Mouse (Mus musculus): Measurements from ENCODE around the gene Ddr2.

The Ddr2 gene

DNA sequence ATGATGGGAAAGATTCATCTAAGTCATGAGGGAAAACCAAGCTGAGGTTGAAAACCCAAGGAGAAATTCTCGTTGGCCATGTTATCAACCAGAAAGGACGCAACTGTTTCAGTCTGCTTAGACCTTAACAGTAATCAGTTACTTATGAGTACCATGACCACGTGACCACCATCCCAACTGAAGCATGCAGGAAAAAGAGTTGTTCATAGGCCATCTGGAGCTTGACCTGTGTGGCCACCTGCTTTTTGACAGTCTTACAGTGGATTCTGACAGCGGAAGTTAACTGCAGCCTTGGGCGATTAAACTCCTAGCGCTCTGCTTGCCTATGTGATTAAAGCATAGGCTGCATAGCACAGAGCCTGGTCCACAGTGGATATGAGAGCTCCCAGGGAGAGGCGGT, 23.9 kb downstream of the Ddr2 start:
- no peak for DNase-seq (ENCODE audit: low spot score)

DNA sequence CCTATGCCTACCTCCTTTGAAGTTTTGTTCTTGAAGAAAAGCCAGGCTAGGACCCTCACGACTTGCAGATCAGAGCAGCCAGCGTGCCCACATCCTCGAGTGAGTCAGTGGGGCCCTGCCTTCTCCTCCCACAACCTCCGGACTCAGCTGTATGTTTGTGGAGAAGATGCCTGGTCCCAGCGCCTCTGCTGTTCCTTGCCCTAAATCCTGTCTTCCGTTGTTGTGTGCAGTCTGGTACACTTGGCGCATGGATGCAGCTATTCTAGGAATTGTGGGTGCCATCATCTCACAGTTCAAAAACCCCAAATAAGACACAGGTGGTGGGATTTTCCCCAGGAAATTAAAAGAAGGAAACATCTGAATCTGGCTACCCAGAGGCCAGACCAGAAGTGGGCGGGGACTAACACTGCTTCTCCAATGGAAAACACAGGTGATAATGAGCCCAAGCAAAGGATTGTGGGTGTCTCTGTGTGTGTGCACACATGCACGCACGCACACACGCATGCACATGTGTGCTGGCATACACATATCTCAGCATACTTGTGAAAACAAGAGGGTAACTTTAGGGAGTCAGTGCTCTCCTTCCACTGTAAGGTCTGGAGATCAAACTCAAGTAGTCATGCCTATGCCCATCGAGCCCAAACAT, 26.3 kb downstream of the Ddr2 start:
- no peak for DNase-seq (ENCODE audit: low spot score)

DNA sequence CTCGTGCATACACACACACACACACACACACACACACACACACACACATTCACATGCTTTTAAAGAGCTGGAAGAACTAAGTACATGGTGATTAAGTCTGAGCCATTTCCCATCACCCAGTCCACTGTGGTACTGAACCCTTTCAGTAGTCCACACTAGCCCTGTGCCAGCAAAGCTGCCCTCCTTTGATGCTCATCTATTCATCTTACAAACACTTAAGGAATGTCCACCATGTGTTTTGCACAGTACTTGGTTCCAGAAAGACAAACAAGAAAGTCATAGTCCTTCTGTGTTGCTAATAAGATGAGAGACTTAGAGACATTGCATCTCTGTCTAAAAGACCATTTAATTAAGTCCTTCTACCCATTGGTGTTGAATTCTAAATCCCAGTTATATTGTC, 29.7 kb downstream of the Ddr2 start:
- no peak for DNase-seq (ENCODE audit: low spot score)

DNA sequence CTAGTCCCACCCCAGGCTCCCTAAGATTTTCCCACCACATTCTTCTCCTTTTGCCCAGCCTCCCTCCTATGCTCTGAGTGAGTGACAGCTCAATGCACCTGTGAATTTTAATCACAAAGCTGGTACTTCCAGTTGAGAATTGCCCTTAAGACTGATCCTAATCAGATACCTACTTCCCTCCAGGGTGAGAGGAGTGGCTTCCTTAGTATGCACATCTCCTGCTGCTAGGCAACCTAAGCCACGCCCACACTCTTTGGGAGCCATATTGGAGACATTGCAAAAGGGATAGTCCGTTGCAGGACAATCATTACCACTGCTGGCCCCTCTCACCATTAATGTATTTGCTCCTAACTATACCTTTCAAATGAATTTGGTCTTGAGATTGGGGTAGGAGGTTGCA, 31.1 kb downstream of the Ddr2 start:
- no peak for DNase-seq (ENCODE audit: low spot score)

DNA sequence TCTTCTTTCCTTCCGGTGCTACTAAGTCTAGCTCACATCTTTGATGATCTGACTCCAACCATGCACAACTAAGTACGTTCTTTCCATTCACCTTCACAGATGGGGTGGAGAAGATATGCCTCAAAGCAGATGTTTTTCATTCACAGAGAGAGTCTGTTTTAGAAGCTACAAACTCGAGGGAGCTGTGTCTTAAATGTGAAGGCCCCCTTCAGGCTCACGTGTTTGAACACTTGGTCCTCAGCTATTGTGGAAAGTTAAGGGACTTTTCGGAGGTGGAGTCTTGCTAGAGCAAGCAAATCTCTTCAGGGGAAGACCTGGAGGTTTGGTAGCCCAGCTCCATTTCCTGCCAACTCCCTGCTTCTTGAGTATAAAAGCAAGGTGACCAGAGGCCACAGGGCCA, 34.2 kb downstream of the Ddr2 start:
- no peak for DNase-seq (ENCODE audit: low spot score)

DNA sequence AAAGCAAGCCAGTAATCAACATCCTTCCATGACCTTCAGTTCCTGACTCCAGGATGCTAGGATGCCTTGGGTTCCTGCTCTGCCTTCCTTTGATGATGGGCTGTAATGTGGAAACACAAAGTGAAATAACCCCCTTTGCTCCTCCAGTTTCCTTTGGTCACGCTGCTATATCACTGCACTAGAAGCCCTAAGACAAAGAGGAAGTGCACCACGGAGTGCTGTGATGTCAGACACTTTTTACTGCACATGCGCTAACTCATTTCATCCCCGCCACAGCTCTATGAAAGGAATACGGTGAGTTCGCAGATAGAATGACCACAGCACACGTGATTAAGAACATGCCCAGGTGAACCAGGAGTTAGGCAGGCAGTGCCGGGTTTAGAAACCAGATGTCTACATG, 36.8 kb downstream of the Ddr2 start:
- no peak for DNase-seq (ENCODE audit: low spot score)

DNA sequence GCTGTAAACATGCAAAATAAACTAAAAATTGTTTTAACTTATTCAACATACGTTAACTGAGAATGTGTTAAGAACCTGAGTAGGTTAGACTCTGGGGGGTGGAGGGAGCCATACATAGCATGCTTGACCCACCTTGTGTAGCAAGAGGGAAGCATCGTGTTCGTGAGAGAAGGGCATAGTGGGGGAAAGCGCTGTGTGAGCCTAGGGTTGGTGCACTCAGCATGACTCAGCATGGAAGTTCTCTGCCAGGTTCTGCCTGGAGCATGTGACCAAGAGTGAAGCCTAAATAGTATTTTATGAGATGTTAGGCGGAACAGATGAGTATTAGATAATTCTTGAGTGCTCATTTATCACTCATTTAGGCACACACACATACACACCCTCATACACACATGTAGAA, 41.4 kb downstream of the Ddr2 start:
- no peak for DNase-seq (ENCODE audit: low spot score)

DNA sequence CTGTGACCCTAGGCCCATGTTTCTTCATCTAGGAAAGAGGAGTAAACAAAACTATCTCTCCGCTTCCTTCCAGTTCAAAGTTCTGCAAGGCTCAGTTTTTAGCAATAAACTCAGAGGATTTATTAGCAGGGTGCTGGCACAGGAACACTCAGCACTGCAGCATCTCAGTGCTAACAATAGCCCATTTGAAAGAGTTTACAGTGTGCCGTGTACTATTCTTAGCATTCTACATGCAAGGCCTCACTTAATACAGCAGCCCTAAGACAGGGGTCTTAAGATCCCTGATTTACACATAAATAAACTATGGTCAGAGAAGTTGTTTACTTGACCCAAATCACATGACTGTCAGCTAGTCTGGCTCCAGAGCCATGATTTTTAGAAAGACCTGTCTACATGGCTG, 44.6 kb downstream of the Ddr2 start:
- no peak for DNase-seq (ENCODE audit: low spot score)

DNA sequence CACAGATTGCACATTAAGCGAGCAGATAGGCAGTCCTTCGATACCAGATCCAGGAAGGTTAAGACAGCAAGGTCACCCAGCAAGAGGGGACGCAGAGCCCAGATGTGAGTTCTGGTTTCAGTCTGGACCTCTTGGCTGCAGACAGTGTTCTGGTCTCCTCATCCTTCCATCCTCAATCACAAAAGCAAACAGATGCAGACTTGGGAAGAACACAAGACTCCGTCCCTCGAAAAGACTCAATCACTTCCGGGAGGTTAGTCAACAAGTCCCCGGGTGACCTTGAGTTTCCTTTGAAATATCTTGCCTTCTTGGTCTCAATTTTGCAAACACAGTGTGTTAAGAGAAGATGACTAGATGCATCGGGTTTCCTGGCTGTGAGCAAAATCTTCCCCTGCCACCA, 45.6 kb downstream of the Ddr2 start:
- no peak for DNase-seq (ENCODE audit: low spot score)

DNA sequence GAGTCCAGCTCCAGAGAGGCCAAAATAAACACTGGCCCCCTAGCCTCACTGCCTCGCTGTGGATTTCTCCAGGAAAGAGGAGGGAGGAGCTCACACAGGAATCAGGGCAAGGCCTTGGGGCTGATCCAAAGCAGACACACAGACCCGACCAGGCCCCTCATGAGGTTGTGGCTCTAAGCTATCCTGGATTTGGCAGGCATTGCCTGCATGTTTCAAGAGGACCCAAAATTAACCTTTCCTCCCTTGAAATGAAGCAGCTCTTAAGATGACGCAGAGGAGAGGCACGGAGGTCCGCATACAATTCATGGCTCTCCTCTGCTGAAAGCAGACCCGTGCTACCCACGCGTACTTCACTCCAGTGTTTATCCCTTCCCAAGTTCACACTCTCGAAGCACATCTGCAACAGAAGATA, 46.5 kb downstream of the Ddr2 start:
- peak; percentile 21 for DNase-seq (ENCODE audit: low spot score)

DNA sequence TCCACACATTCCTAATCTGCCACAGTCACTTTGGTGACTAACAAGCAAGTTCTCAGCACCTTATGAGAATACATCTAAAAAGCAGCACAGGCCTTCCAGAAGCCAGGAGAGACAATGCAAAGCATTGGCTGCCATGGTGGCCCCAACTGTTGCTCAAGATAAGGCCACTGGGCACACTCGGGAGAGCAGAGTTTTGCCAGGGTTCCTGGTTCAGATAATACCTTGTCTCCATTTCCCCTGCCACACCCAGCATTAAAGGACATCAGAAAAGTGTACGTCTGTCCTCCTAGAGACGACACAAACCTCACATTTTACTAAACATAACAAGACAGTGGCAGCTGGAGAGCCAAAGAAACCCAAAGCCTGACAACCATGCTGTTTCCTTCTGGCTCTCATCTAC, 50.3 kb downstream of the Ddr2 start:
- no peak for DNase-seq (ENCODE audit: low spot score)

DNA sequence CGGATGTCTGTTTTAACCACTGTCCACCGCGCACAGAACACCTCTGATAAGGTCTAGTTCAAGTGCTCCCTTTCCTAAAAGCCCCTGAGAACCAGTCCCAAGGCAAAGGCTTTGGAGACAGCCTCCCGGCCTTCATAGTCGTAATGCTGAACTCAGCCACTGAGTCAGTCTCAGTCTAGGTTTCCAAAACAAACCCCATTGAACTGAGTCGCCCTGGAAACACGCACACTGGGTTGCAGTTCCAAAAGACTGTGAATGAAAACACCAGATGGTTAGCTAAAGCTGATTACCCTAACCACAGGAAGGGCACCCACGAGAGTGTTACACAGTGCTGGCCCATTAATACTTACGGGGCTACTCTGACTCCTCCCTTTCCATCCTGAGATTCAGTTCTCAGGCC, 51.2 kb downstream of the Ddr2 start:
- DNase-seq (ENCODE audit: low spot score): no peak

DNA sequence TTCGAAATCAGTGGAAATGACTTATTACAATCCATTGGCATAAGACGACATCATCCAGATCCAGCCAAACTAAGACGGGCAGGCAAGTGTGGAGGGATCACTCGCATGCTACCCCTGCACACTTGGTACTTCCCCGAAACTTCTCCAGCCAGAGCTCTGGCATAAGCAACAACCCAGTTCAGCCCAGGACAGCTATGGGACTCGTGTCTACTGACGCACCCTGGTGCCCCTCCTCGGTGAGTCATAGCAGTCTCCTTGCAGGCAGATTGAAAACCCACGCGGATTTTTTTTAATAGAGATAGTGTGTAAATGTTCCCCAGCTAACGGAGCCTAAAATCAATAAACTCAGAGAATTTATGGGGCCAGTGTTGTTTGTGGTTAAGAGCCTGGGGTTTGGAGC, 52.5 kb downstream of the Ddr2 start:
- no peak for DNase-seq (ENCODE audit: low spot score)

DNA sequence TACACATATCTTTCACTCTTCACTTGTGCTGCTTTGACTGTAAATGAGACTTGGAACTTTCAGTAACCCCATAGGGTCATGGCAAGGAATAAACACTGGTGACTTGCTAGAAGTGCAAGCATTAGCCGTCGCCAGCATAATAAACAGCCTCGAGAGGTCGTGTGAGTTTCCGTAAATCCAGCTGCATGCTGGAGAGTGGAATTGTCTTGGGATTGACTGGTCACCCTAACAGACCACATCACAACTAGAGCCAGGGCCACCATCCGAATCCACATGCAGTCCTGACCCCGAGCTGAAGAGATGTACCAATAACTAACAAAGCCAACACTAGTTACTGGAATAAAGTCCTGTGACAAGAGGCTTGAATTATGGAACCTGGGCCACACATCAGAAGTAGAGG, 53.0 kb downstream of the Ddr2 start:
- DNase-seq (ENCODE audit: low spot score): no peak

DNA sequence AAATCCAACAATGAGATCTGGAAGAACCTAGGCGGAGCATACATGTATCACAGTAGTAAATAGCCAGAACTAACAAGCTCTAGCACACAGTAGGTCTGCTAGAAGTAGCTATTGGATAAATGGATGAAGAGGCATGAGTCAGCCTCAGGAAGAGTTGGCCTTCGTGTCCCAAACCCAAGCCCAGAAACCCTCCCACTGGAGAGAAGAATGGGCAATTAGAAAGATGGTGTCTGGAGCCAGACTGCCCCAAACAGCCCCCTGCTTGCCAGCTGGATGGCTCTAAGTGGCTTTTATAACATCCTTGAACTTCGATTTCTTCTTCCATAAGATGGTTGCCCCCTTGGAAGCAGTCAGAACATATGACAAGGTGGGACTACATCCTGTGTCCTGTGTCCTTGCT, 53.6 kb downstream of the Ddr2 start:
- DNase-seq (ENCODE audit: low spot score): no peak

DNA sequence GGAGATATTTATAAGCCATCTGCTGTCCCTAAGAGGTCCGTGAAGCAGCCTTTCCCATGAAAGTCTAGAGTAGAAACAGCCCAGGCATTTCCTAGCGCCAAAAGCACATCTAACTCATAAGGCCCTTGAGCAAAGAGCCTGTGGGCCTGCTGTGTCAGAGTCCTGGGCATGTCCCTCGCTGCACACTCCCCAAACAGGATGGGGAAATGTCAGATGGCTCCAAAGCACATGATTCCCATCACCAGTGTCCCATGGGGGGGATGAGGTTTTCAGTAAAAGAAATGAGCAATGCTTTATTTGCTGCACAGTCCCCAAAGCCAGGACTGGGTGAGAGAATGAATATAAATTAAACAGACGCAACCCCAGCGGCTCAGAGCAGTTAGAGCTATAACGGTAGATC, 54.3 kb downstream of the Ddr2 start:
- DNase-seq (ENCODE audit: low spot score): no peak

DNA sequence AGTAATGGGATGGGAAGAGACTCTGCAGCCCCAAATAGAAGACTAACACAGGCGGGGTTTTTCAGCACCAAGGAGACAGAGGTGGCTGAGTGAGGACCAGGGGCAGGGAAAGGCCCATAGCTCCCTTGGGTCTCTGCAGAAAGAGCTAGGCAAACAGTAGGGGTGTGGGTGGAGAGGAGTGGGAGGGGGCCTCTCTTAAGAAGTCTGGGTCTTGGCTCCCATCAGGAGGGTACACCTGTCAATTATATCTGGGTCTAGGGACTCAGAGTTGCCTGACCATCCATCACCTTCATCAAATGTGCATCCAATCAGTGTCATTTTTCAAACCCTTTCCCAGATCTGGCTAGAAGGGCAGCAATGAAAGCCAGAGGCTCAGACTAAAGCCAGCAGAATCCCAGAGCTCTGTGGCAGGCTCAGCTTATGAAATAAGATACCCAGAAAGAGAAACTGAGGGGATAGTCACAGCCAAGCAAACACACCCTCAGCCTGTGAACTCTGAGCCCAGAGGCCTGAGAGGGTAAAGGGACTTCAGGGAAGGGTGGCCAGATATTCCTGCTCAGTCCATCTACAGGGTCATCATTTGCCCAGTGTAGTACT, 58.0 kb downstream of the Ddr2 start:
- no peak for DNase-seq (ENCODE audit: low spot score)

DNA sequence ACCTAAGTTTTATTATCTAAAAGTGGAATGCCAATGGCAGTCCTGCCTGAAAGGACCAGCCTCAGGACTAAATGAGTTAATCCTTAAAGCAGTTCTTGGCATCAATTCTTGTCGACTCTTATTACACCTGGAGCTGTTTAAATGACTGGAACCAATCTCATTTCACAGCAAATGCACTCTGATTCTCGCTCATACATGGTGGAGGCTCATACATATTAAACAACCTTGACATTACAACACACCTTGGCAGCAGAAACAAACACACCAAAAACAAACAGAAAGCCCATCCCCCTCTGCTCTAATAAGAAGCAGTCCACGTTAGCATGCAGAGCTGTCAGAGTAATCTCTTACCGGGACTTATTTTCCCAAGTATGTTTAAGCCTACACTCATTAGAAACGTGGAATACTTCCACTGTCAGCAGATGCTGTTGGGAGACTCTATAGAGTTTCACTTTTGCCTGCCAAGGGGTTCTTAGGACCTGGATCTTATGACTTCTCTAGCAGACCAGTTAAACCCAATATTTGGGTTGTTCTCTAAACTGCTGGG, 58.9 kb downstream of the Ddr2 start:
- DNase-seq (ENCODE audit: low spot score): no peak

DNA sequence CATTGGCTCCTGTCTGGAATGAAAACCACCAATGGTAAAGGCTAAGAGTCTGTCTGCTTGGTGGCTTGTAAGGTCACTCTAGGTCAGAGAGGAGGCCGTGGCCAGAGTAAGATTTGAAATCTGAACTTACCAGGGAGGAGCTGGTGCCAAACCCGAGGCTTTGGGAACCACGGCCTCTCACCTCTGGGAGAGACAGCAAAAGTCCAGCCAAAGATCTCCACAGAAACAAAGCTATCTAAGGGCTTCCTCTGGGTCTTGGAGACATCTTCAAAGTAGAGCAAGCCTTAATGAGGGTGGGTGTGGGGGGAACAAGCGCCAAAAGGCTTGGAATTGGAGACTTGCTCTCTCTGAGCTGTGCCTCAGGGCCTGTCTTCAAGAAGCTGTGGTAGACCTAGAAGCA, 62.1 kb downstream of the Ddr2 start:
- DNase-seq (ENCODE audit: low spot score): no peak

DNA sequence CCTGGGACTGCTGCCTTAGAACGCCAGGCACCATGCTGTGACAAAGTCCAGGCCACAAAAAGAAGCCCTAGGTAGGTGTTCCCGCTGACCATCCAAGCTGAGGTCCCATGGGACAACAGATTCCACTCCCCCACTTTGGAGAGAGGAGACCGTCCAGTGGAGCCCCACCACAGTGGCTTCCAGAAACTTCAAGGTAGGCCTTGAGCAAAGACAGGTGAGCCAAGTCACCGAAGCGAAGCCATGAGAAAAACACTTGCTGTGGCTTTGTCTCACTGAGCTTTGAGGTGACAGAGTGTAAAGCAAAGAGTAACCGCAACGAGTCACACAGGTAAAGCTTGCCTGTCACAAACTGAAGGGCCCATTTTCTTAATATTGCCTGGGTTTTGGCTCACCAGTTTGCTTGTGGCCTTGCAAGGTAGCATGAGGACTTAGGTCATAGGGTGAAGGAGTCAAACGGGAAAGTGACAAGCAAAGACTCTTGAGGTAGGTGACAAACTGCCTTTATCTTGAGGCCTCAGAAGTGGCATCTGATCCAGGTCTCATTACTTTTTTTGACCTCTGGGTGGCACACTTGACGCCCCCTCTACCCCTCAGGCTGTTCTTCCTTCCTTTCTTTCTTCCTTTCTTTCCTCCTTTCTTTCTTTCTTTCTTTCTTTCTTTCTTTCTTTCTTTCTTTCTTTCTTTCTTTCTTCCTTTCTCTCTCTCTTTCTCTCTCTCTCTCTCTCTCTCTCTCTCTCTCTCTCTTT, 65.7 kb downstream of the Ddr2 start:
- DNase-seq (ENCODE audit: low spot score): no peak

DNA sequence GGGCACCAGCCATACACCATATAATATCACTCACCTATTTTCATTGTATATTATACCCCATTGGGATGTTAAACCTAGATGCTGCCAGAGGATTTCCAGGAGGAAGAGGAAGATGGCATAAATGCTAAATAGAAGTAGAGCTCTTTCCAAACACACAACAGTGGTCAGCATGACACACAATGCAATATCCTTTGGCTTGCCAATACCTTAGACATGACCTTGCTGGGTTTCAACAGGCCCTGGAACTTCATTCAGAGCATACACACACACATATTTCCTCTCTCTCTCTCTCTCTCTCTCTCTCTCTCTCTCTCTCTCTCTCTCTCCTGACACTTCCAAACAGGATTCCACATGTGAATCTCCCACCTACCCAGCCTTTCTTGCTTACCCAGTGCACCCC, 66.8 kb downstream of the Ddr2 start:
- no peak for DNase-seq (ENCODE audit: low spot score)

DNA sequence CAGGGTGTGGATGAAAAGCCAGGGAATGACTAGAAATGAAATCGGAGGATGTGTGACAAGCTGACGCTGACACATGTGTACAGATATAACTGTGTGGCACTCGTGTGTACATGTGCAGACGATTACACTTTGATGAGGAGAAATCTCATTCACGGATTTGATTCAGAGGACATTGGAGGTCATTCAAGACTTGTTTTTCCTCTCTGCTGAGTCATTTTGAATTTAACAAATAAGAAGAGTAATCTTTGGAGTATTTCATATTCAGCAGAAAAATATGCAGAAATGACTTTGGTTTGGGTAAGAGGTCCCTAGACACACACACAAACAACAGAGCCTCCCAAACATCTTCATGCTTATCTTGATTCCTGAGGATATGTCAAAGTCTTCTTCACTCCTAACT, 67.6 kb downstream of the Ddr2 start:
- DNase-seq (ENCODE audit: low spot score): no peak

DNA sequence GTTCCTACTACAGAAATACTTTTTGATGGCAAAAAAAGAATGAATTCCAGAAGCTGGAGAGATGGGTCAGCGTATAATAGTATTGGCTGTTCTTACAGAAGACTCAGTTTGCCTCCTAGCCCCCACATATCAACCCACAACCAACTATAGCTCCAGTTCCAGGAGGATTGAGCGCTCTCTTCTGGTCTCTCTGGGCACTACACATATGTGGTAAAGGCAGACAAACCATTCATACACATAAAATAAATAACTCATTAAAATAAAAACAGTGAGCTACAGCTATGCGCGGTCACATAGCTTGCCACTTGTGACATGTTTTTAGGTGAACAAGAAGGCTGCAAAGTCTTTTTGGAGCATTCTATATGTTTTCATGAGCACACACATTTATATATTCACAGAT, 71.2 kb downstream of the Ddr2 start:
- no peak for DNase-seq (ENCODE audit: low spot score)

DNA sequence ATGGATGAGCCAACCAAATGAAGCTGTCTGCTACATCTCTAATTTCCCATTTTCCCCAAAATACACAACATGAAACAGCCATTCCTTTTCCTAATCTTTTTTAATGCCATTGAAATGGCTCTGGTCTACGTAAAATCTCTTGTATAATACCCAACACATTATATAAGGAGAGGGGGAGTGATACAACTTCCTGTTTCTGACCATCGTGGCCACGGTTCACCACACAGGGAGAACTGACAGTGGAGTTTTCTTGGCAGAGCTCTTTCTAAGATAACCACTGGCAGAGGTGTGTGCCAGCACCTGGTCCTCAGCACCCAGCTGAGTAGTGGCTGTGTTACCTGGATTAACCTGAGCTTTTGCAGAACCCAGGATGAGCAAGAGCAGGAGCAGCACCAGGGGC, 75.0 kb downstream of the Ddr2 start:
- DNase-seq (ENCODE audit: low spot score): no peak
